Mouse (Mus musculus): ENCODE data around the gene H3f3b.

GRCm38 (mm10) chr11:116036671-116037070, 8.9 kb upstream of the H3f3b start:
- TF ChIP-seq CTCF (IDR thresholded peaks at IDR 0.05; ENCODE audit: low read depth, low read length): no peak
- TF ChIP-seq POLR2A (IDR thresholded peaks at IDR 0.05; ENCODE audit: extremely low read depth, insufficient read depth, low read length): no peak

Measured in liver, adult 2 months (tissue).